In genomic region chr13:38602243-38602832, GRCm38 (mm10) we compare ENCODE assay signal across 21 mouse cellular contexts. TPM values are rescaled to one million over a fixed set of nuclear protein-coding genes. Genes with fewer than 3 reads are reported as not detected.
DNase-seq lines count a peak whose midpoint lies in the region; ATAC-seq and TF ChIP-seq lines count a peak whose summit lies in the region.
"Had no signal": no experiment of that assay in that cellular context is flagged by ENCODE, and none has a peak within 500 bp of the region (broad histone marks: within the 10 kb centered on the region; RNA-seq: fewer than 3 reads in every experiment).

No protein-coding gene starts in this region.

- no peaks in the 10 kb centered on the region for H3K4me1 ChIP-seq in forebrain, embryonic 14.5 days (ENCODE audit: control insufficient read depth, insufficient read depth, low read length)
- H3K4me1 ChIP-seq in forebrain, embryonic 10.5 days: no peaks in the 10 kb centered on the region
- peaks cover 8 to 14% of the 10 kb centered on the region in 2 experiments for H3K4me1 ChIP-seq in heart, embryonic 14.5 days (ENCODE audit: control insufficient read depth in 2 of 2, insufficient read depth in 2 of 2, low read length in 2 of 2)
- no peaks in the 10 kb centered on the region for H3K4me1 ChIP-seq in hindbrain, postnatal 0 days (ENCODE audit: insufficient read depth, low read length)
- peaks cover 5% of the 10 kb centered on the region; the same call in 1 of the 2 replicates for H3K4me1 ChIP-seq in hindbrain, embryonic 13.5 days (replicated peaks)
- H3K4me1 ChIP-seq: neural tube, embryonic 13.5 days had no signal

- H3K27me3 ChIP-seq in forebrain, embryonic 14.5 days (replicated peaks; ENCODE audit: control insufficient read depth, insufficient read depth, low read length): no peaks in the 10 kb centered on the region
- H3K27me3 ChIP-seq in forebrain, embryonic 10.5 days (ENCODE audit: poor library complexity, severe bottlenecking): no peaks in the 10 kb centered on the region
- no peaks in the 10 kb centered on the region for H3K27me3 ChIP-seq in heart, embryonic 14.5 days (ENCODE audit: control insufficient read depth, insufficient read depth, low read length)
- H3K27me3 ChIP-seq in hindbrain, postnatal 0 days (ENCODE audit: insufficient read depth, low read length): no peaks in the 10 kb centered on the region
- no peaks in the 10 kb centered on the region for H3K27me3 ChIP-seq in hindbrain, embryonic 13.5 days
- H3K27me3 ChIP-seq: neural tube, embryonic 13.5 days had no signal

- TF ChIP-seq CTCF in hindbrain, postnatal 0 days (IDR thresholded peaks at IDR 0.05; ENCODE audit: low read depth): no peak

- H3K36me3 ChIP-seq in forebrain, embryonic 14.5 days (ENCODE audit: control insufficient read depth, insufficient read depth, low read length): peaks cover 8% of the 10 kb centered on the region
- peaks cover 17% of the 10 kb centered on the region for H3K36me3 ChIP-seq in forebrain, embryonic 10.5 days (replicated peaks)
- 0 out of 2 replicates have a peak, but pooled peaks cover 15% of the 10 kb centered on the region for H3K36me3 ChIP-seq in heart, embryonic 14.5 days (ENCODE audit: control insufficient read depth, insufficient read depth, low read length)
- no peaks in the 10 kb centered on the region; the same call in 1 of the 2 replicates for H3K36me3 ChIP-seq in hindbrain, postnatal 0 days (ENCODE audit: insufficient read depth, low read length)
- peaks cover 29% of the 10 kb centered on the region for H3K36me3 ChIP-seq in hindbrain, embryonic 13.5 days

- no peaks in the 10 kb centered on the region for H3K9me3 ChIP-seq in forebrain, embryonic 14.5 days (replicated peaks; ENCODE audit: control insufficient read depth, low read length)
- no peaks in the 10 kb centered on the region for H3K9me3 ChIP-seq in forebrain, embryonic 10.5 days
- H3K9me3 ChIP-seq in heart, embryonic 14.5 days (ENCODE audit: control insufficient read depth, low read length): no peaks in the 10 kb centered on the region
- no peaks in the 10 kb centered on the region for H3K9me3 ChIP-seq in hindbrain, postnatal 0 days (ENCODE audit: low read length)
- H3K9me3 ChIP-seq in hindbrain, embryonic 13.5 days: no peaks in the 10 kb centered on the region
- H3K9me3 ChIP-seq: limb, embryonic 10.5 days; neural tube, embryonic 13.5 days had no signal

- no peak overlapping the region for H3K27ac ChIP-seq in forebrain, embryonic 14.5 days (ENCODE audit: low read depth, low read length)
- no peak overlapping the region for H3K27ac ChIP-seq in forebrain, embryonic 10.5 days
- H3K27ac ChIP-seq in heart, embryonic 14.5 days (replicated peaks in 1 of 2; ENCODE audit: control insufficient read depth in 1 of 2, insufficient read depth in 1 of 2, low read depth in 2 of 2, low read length in 2 of 2): peak overlapping the region; percentile 69
- no peak overlapping the region for H3K27ac ChIP-seq in hindbrain, postnatal 0 days
- no peak overlapping the region for H3K27ac ChIP-seq in hindbrain, embryonic 13.5 days
- H3K27ac ChIP-seq: layer of hippocampus, adult 2 months; limb, embryonic 10.5 days; neural tube, embryonic 13.5 days had no signal

- H3K9ac ChIP-seq in forebrain, embryonic 14.5 days (ENCODE audit: low read length): no peak overlapping the region
- peak overlapping the region; percentile 41; the same call in 1 of the 2 replicates for H3K9ac ChIP-seq in heart, embryonic 14.5 days (ENCODE audit: low read length)
- no peak overlapping the region for H3K9ac ChIP-seq in hindbrain, postnatal 0 days (replicated peaks; ENCODE audit: low read length)
- no peak overlapping the region for H3K9ac ChIP-seq in hindbrain, embryonic 13.5 days
- H3K9ac ChIP-seq: forebrain, postnatal 0 days; neural tube, embryonic 13.5 days had no signal

- H3K4me3 ChIP-seq in forebrain, embryonic 14.5 days (ENCODE audit: low read depth, low read length): no peak overlapping the region
- H3K4me3 ChIP-seq in forebrain, embryonic 10.5 days: no peak overlapping the region
- H3K4me3 ChIP-seq in heart, embryonic 14.5 days (ENCODE audit: control insufficient read depth in 1 of 2, insufficient read depth in 1 of 2, low read depth in 1 of 2, low read length in 2 of 2): no peak overlapping the region
- no peak overlapping the region for H3K4me3 ChIP-seq in hindbrain, postnatal 0 days (ENCODE audit: low read length)
- H3K4me3 ChIP-seq in hindbrain, embryonic 13.5 days: no peak overlapping the region
- H3K4me3 ChIP-seq: layer of hippocampus, adult 2 months; limb, embryonic 10.5 days; myocyte; neural tube, embryonic 13.5 days had no signal

- 50% methylated on average over 17 of the region's 17 CpGs for WGBS in forebrain, embryonic 14.5 days
- WGBS in forebrain, embryonic 10.5 days: 88% methylated on average over 17 of the region's 17 CpGs
- WGBS in heart, embryonic 14.5 days: 34% methylated on average over 17 of the region's 17 CpGs
- 60% methylated on average over 17 of the region's 17 CpGs for WGBS in hindbrain, postnatal 0 days
- 69% methylated on average over 17 of the region's 17 CpGs for WGBS in hindbrain, embryonic 13.5 days

- no peak overlapping the region for H3K4me2 ChIP-seq in forebrain, embryonic 14.5 days (ENCODE audit: low read length)
- peak overlapping the region; percentile 42 for H3K4me2 ChIP-seq in heart, embryonic 14.5 days (ENCODE audit: low read length)
- H3K4me2 ChIP-seq in hindbrain, postnatal 0 days (ENCODE audit: low read depth, low read length): no peak overlapping the region
- H3K4me2 ChIP-seq in hindbrain, embryonic 13.5 days: no peak overlapping the region
- H3K4me2 ChIP-seq: neural tube, embryonic 13.5 days had no signal

- 0 out of 2 replicates have a peak, but pooled peaks have one; percentile 20 for ATAC-seq in forebrain, embryonic 14.5 days
- ATAC-seq in heart, embryonic 14.5 days (ENCODE audit: insufficient number of reproducible peaks, insufficient read depth, low FRiP score, low read depth): peak; percentile 43; the same call in 1 of the 2 replicates
- no peak for ATAC-seq in hindbrain, postnatal 0 days
- ATAC-seq in hindbrain, embryonic 13.5 days (ENCODE audit: low FRiP score): no peak
- ATAC-seq: forebrain, postnatal 0 days had no signal

- peak; percentile 11 for DNase-seq in forebrain, embryonic 14.5 days (ENCODE audit: low spot score)
- DNase-seq in forebrain, embryonic 10.5 days (ENCODE audit: extremely low spot score, low spot score): no peak
- DNase-seq in heart, adult 8-10 months (ENCODE audit: low spot score): no peak
- DNase-seq in hindbrain, postnatal 0 days (ENCODE audit: low spot score): peak; percentile 27
- DNase-seq in 3T3-L1 (ENCODE audit: low read depth, low spot score): peak; percentile 18
- no peak for DNase-seq in ovary, postnatal 10 days (ENCODE audit: low spot score)
- DNase-seq: cerebellum, adult 9-10 months; forebrain, postnatal 0 days; gastrocnemius, postnatal 36 days; kidney, adult 8-10 months; kidney, postnatal 14 days; liver; lung, postnatal 36 days; midbrain, embryonic 14.5 days; thymus, postnatal 25 days had no signal

RNA-seq across cellular contexts. Expression of gene Bloc1s5, which starts 32.6 kb away (rescaled TPM):
- polyA plus RNA-seq in forebrain, embryonic 14.5 days (2014; fragmentation: Nextera tagmentation; extraction: Ambion mirVana): 21.6 and 24.6 TPM in 2 replicates
- 24.2 and 27.0 TPM in 2 replicates for polyA plus RNA-seq in forebrain, embryonic 10.5 days (2016; fragmentation: Nextera tagmentation; extraction: Ambion mirVana)
- 13.8 and 17.4 TPM in 2 replicates for polyA plus RNA-seq in heart, embryonic 14.5 days (2014; fragmentation: Nextera tagmentation; extraction: Ambion mirVana)
- 10 to 100 TPM; 10.7 to 14.6 (median 11.4) TPM for total RNA-seq in heart, adult 8-10 months (2022)
- total RNA-seq in hindbrain, postnatal 0 days (2014; rRNA removed): 9.7 and 10.1 TPM in 2 replicates
- 22.2 and 23.5 TPM in 2 replicates for polyA plus RNA-seq in hindbrain, postnatal 0 days (2015; fragmentation: Nextera tagmentation; extraction: Ambion mirVana)
- polyA plus RNA-seq in hindbrain, embryonic 13.5 days (2015; fragmentation: Nextera tagmentation; extraction: Ambion mirVana): 25.0 and 26.0 TPM in 2 replicates

RNA-seq across cellular contexts. Expression of gene Eef1e1, which starts 56.5 kb away (rescaled TPM):
- 104 and 112 TPM in 2 replicates for polyA plus RNA-seq in forebrain, embryonic 14.5 days (2014; fragmentation: Nextera tagmentation; extraction: Ambion mirVana)
- 73.8 and 77.7 TPM in 2 replicates for polyA plus RNA-seq in forebrain, embryonic 10.5 days (2016; fragmentation: Nextera tagmentation; extraction: Ambion mirVana)
- 38.4 and 41.5 TPM in 2 replicates for polyA plus RNA-seq in heart, embryonic 14.5 days (2014; fragmentation: Nextera tagmentation; extraction: Ambion mirVana)
- total RNA-seq in heart, adult 8-10 months (2022): 10 to 100 TPM; 11.4 to 17.3 (median 14.8) TPM
- total RNA-seq in hindbrain, postnatal 0 days (2014; rRNA removed): 24.5 and 36.6 TPM in 2 replicates
- polyA plus RNA-seq in hindbrain, postnatal 0 days (2015; fragmentation: Nextera tagmentation; extraction: Ambion mirVana): 105 and 107 TPM in 2 replicates
- polyA plus RNA-seq in hindbrain, embryonic 13.5 days (2015; fragmentation: Nextera tagmentation; extraction: Ambion mirVana): 91.3 and 91.6 TPM in 2 replicates

Comparison
In these comparisons a context has a peak if more than half of its experiments do, and no peak if none do; other contexts are left out.
1. DNase-seq: peak in forebrain, embryonic 14.5 days (single experiment), hindbrain, postnatal 0 days (single experiment) and 3T3-L1 (single experiment); none in forebrain, embryonic 10.5 days (single experiment), heart, adult 8-10 months (single experiment) and ovary, postnatal 10 days (single experiment).
2. ATAC-seq: peak in forebrain, embryonic 14.5 days (single experiment) and heart, embryonic 14.5 days (single experiment); none in hindbrain, postnatal 0 days (single experiment) and hindbrain, embryonic 13.5 days (single experiment).
3. H3K27ac ChIP-seq: peak in heart, embryonic 14.5 days (2 of 2); none in forebrain, embryonic 14.5 days (single experiment), forebrain, embryonic 10.5 days (single experiment), hindbrain, postnatal 0 days (single experiment) and hindbrain, embryonic 13.5 days (single experiment).